ENCODE assay signal across 11 mouse cellular contexts in genomic region chr16:38374379-38375140, GRCm38 (mm10). TPM values are rescaled to one million over a fixed set of nuclear protein-coding genes. Genes with fewer than 3 reads are reported as not detected.
DNase-seq lines count a peak whose midpoint lies in the region; TF ChIP-seq lines count a peak whose summit lies in the region.
"Had no signal": no experiment of that assay in that cellular context is flagged by ENCODE, and none has a peak within 500 bp of the region (broad histone marks: within the 10 kb centered on the region; RNA-seq: fewer than 3 reads in every experiment).

No protein-coding gene starts in this region.

- H3K36me3 ChIP-seq in heart, adult 2 months (ENCODE audit: control insufficient read depth, insufficient read depth, low read length): peaks cover 7% of the 10 kb centered on the region

- H3K9ac ChIP-seq in heart, adult 2 months (ENCODE audit: low read depth, low read length): no peak overlapping the region

- H3K27ac ChIP-seq in heart, adult 2 months: peak overlapping the region; percentile 49
- H3K27ac ChIP-seq in bone marrow, adult 2 months (ENCODE audit: control insufficient read depth, insufficient read depth, low read depth, low read length, poor library complexity): no peak overlapping the region
- H3K27ac ChIP-seq: macrophage had no signal

- WGBS in heart, adult 2 months: 52% methylated on average over 10 of the region's 10 CpGs
- WGBS in bone marrow, adult 2 months: 75% methylated on average over 10 of the region's 10 CpGs

- TF ChIP-seq CTCF in heart, adult 2 months (IDR thresholded peaks at IDR 0.05): no peak
- TF ChIP-seq CTCF in bone marrow, adult 2 months (IDR thresholded peaks at IDR 0.05; ENCODE audit: control insufficient read depth, insufficient read depth, low read length): no peak

- TF ChIP-seq EP300 in heart, adult 2 months (IDR thresholded peaks at IDR 0.05; ENCODE audit: insufficient read depth, low read depth, low read length): no peak

- peak in 1 of 2 experiments; percentile 37 for DNase-seq in heart, adult 2 months
- no peak for DNase-seq in heart, postnatal 25 days (ENCODE audit: low spot score)
- DNase-seq in CD4-positive helper T cell, adult 2 months (ENCODE audit: low read depth, low spot score): peak; percentile 66
- peak; percentile 78 for DNase-seq in liver
- DNase-seq in left cerebral cortex, postnatal 36 days (ENCODE audit: low spot score in 2 of 2): no peak
- no peak for DNase-seq in kidney, adult 11 months
- DNase-seq in kidney, postnatal 36 days: no peak
- DNase-seq: gastrocnemius, postnatal 10 days; right cerebral cortex, postnatal 14 days had no signal

- no peak for TF ChIP-seq POLR2A in heart, adult 2 months (IDR thresholded peaks at IDR 0.05; ENCODE audit: insufficient read depth, low read depth, low read length)
- TF ChIP-seq POLR2A in bone marrow, adult 2 months (IDR thresholded peaks at IDR 0.05; ENCODE audit: borderline replicate concordance, control insufficient read depth, low read depth, low read length): no peak

- H3K4me3 ChIP-seq in heart, adult 2 months: no peak overlapping the region
- H3K4me3 ChIP-seq in bone marrow, adult 2 months (replicated peaks; ENCODE audit: control insufficient read depth, low read depth, low read length): peak overlapping the region; percentile 49

- H3K4me1 ChIP-seq in heart, adult 2 months (ENCODE audit: control insufficient read depth, insufficient read depth, low read length): peaks cover 16% of the 10 kb centered on the region
- H3K4me1 ChIP-seq in bone marrow, adult 2 months (ENCODE audit: control insufficient read depth, insufficient read depth, low read length): no peaks in the 10 kb centered on the region; the same call in 1 of the 2 replicates

- no peaks in the 10 kb centered on the region for H3K27me3 ChIP-seq in heart, adult 2 months (ENCODE audit: control insufficient read depth, insufficient read depth, low read length)

- no peaks in the 10 kb centered on the region for H3K79me2 ChIP-seq in heart, adult 2 months (replicated peaks; ENCODE audit: control insufficient read depth, insufficient read depth, low read length)

- intact Hi-C loops in heart, adult 2 months (cut with DNase I): no loop called here
- intact Hi-C loops in heart, postnatal 25 days (cut with DNase I): loop anchor here (5.0 kb wide), 1 partner anchor 78 kb away; the partner anchor contains the start of gene Adprh
- intact Hi-C loops in left cerebral cortex, postnatal 36 days (cut with DNase I): loop anchor here (5.0 kb wide), 2 partner anchors 78 to 108 kb away; partner anchors contain the start of gene Adprh

RNA-seq across cellular contexts. Expression of gene Popdc2, which starts 12.6 kb away (rescaled TPM):
- 100 to 1,000 TPM; 462 to 476 TPM for total RNA-seq in heart, adult 2 months (2021)
- 695 and 745 TPM in 2 replicates for polyA plus RNA-seq in heart, adult 2 months (2012; rRNA removed)
- 100 to 1,000 TPM; 481 to 520 TPM for total RNA-seq in heart, postnatal 25 days (2021)
- 12.5 and 20.9 TPM in 2 replicates for polyA plus RNA-seq in bone marrow, adult 2 months (2011; ENCODE audit: insufficient read depth, insufficient read length, low replicate concordance, missing spikeins)
- under 1 TPM; 0.47 to 0.77 TPM for total RNA-seq in left cerebral cortex, postnatal 36 days (2021)
- polyA plus RNA-seq: macrophage had no signal

RNA-seq across cellular contexts. Expression of gene Gm21987, which starts 27.7 kb away (rescaled TPM):
- total RNA-seq in heart, adult 2 months (2021): not detected
- polyA plus RNA-seq in heart, adult 2 months (2012; rRNA removed): not detected in 2 replicates
- total RNA-seq in heart, postnatal 25 days (2021): not detected
- polyA plus RNA-seq in bone marrow, adult 2 months (2011; ENCODE audit: insufficient read depth, insufficient read length, low replicate concordance, missing spikeins): not detected in 2 replicates
- not detected for total RNA-seq in left cerebral cortex, postnatal 36 days (2021)
- total RNA-seq: gastrocnemius, postnatal 10 days had no signal
- polyA plus RNA-seq: macrophage had no signal

RNA-seq across cellular contexts. Expression of gene Cox17, which starts 27.8 kb away (rescaled TPM):
- 100 to 1,000 TPM; 295 to 358 TPM for total RNA-seq in heart, adult 2 months (2021)
- 190 and 221 TPM in 2 replicates for polyA plus RNA-seq in heart, adult 2 months (2012; rRNA removed)
- 100 to 1,000 TPM; 261 to 277 TPM for total RNA-seq in heart, postnatal 25 days (2021)
- polyA plus RNA-seq in bone marrow, adult 2 months (2011; ENCODE audit: insufficient read depth, insufficient read length, low replicate concordance, missing spikeins): 219 and 283 TPM in 2 replicates
- 100 to 1,000 TPM; 124 TPM for total RNA-seq in left cerebral cortex, postnatal 36 days (2021)

RNA-seq across cellular contexts. Expression of gene Maats1, which starts 32.6 kb away (rescaled TPM):
- not detected for total RNA-seq in heart, adult 2 months (2021)
- 0.20 TPM in 1 of 2 replicates, not detected in the other for polyA plus RNA-seq in heart, adult 2 months (2012; rRNA removed)
- not detected for total RNA-seq in heart, postnatal 25 days (2021)
- polyA plus RNA-seq in bone marrow, adult 2 months (2011; ENCODE audit: insufficient read depth, insufficient read length, low replicate concordance, missing spikeins): not detected in 2 replicates
- total RNA-seq in left cerebral cortex, postnatal 36 days (2021): 1 to 10 TPM; 1.2 to 1.5 TPM
- polyA plus RNA-seq: macrophage had no signal

RNA-seq across cellular contexts. Expression of gene Pla1a, which starts 58.4 kb away (rescaled TPM):
- 1 to 10 TPM; 6.8 to 8.8 TPM for total RNA-seq in heart, adult 2 months (2021)
- polyA plus RNA-seq in heart, adult 2 months (2012; rRNA removed): 9.6 and 13.6 TPM in 2 replicates
- 1 to 10 TPM; 6.5 to 8.4 TPM for total RNA-seq in heart, postnatal 25 days (2021)
- 1.5 TPM in 1 of 2 replicates, not detected in the other for polyA plus RNA-seq in bone marrow, adult 2 months (2011; ENCODE audit: insufficient read depth, insufficient read length, low replicate concordance, missing spikeins)
- total RNA-seq in left cerebral cortex, postnatal 36 days (2021): 1 to 10 TPM in 1 of 2 experiments, under 1 TPM in 1; 0.67 to 1.3 TPM
- polyA plus RNA-seq: macrophage had no signal

Comparison
In these comparisons a context has a peak if more than half of its experiments do, and no peak if none do; other contexts are left out.
1. DNase-seq: peak in CD4-positive helper T cell, adult 2 months (single experiment) and liver (single experiment); none in heart, postnatal 25 days (single experiment), left cerebral cortex, postnatal 36 days (0 of 2), kidney, adult 11 months (single experiment) and kidney, postnatal 36 days (0 of 2).
2. RNA of gene Popdc2, which starts 12.6 kb away (total RNA-seq): 481 to 520 TPM in heart, postnatal 25 days and 462 to 476 TPM in heart, adult 2 months; 0.47 to 0.77 TPM in left cerebral cortex, postnatal 36 days; every median in the first group is over 100 times any median in the second.